Mouse (Mus musculus): ENCODE measurements at regions not wholly inside any gene's neighbourhood (a gene's known extent, or its start where the extent isn't known, plus 50 kb on each side); places are given as distances from the start of the nearest gene placed in this dataset.

DNA sequence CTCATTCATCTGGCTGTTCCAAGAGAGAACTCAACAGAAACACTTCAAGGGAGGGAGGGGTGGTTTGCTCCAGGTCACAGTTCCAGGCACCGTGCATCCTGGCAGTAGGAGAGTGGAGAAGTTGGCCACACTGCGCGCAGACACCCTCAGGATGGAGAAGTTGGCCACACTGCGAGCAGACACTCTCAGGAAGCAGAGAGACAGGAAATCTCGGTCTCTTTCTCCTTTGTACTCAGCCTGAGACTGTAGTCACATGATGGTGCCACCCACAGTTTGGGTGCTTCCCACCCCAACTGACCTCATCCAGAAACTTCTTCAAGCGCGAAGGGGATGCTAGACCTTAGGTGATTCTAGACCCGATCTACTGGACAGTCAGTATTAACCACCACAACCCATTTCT lies 170.4 kb downstream of the Bcl11b start:
- no peak for DNase-seq (ENCODE audit: low spot score in 2 of 2)

- DNase-seq (ENCODE audit: low spot score in 2 of 2) = no peak
Observed at GRCm38 (mm10) chr12:107834512-107834911, 168.9 kb downstream of the Bcl11b start.

DNA sequence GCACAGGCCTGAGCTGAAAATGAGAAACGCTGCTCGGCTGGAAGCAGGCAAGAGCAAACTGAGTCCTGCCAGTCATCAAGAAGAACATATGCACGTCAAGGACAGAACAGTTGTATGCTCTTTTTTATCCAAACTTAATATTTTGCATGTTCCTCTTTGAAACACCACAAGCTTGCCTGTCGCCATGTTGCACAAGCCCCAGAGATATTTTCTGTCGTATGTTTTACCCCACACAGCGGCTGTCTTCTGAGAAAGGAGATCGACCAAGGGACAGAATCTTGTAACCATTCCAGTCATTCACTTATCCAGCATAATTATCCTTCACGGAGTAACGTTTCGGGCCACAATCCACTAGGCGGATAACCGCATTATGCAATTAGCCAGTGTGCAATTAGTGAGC lies 165.7 kb downstream of the Bcl11b start:
- DNase-seq (ENCODE audit: low spot score in 2 of 2) = no peak

- DNase-seq (ENCODE audit: low spot score in 2 of 2) = peak; percentile 45 to 47
Observed at GRCm38 (mm10) chr12:107844631-107845030, 158.8 kb downstream of the Bcl11b start.

- DNase-seq (ENCODE audit: low spot score in 2 of 2) = no peak
Observed at GRCm38 (mm10) chr12:107850591-107850990, 152.8 kb downstream of the Bcl11b start.

GRCm38 (mm10) chr12:107852921-107853320 lies 150.5 kb downstream of the Bcl11b start:
- DNase-seq (ENCODE audit: low spot score in 2 of 2) = no peak

- no peak for DNase-seq (ENCODE audit: low spot score in 2 of 2)
Observed at GRCm38 (mm10) chr12:107855547-107855946, 147.9 kb downstream of the Bcl11b start.

DNA sequence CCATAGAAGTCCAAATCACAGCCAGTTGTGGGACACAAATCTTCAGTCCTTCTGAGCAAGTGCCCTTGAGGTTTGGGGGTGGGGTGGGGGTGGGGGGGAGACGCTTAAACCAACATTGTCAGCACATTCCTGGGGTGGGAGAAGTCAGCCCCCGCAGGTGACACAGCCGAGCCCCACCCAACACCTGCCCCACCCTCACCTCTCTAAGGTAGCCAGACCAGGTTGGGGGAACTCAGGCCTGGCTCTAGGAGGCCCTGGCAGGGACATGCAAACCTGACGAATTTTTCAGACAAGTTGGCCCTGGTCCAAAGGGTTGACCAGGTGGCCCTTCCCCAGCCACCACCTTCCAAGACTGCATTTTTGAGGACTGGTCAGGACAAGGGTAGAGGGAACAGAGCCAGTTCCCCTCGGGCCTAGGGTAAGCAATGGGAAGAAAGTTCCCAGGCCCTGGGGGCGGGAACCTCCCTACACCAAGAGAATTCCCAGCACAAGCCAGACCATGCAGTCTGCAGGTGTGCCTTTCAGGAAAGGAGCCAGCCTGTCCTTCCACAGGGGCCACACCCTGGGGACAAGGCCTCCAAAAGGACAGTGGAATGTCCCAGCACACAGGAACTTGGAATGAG lies 146.9 kb downstream of the Bcl11b start:
- no peak for DNase-seq (ENCODE audit: low spot score in 2 of 2)

- no peak for DNase-seq (ENCODE audit: low spot score in 2 of 2)
Observed at GRCm38 (mm10) chr12:107858536-107859280, 144.7 kb downstream of the Bcl11b start.

- no peak for DNase-seq (ENCODE audit: low spot score in 2 of 2)
Observed at GRCm38 (mm10) chr12:107859750-107860149, 143.7 kb downstream of the Bcl11b start.

DNA sequence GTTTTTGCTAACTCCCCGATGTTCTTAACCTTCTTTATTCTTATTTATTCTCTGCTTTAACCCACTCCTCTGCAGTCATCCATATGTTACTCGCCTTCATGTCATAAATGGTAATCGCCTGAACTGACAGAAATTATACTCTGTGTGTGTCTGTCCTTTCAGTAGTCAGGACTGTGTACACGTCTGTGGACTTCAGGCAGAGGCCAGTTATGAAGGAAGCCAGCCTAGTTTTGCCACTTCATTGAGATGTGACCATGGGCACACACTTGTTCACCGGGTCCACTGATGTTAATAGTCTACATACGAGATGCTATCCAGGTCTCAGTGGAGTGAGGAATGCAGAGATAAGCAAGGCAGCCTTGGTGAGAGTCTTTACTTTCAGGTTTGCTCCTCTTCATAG lies 143.0 kb downstream of the Bcl11b start:
- no peak for DNase-seq (ENCODE audit: low spot score in 2 of 2)

All from right cerebral cortex, postnatal 10 days (tissue).